Mouse (Mus musculus) embryonic facial prominence, embryonic 10.5 days (tissue): ENCODE measurements around the gene Gtf2e1. TPM values are rescaled to one million over a fixed set of nuclear protein-coding genes. Genes with fewer than 3 reads are reported as not detected.

Source experiments
- polyA plus RNA-seq: library from polyadenylated mRNA; unstranded; fragments of >200 nt; fragmentation: Nextera tagmentation; extraction: Ambion mirVana; gene quantifications from 2 replicates; pipeline ENCODE4 v1.2.1, GENCODE M21; 2016

Gene Gtf2e1
- polyA plus RNA-seq, 1 experiment from 2014 or later = 44.9 TPM

Other genes with a start within 250 kb of the Gtf2e1 start
- gene Stxbp5l, start 154.8 kb downstream of the Gtf2e1 start, polyA plus RNA-seq = 1.00 and 1.3 TPM in 2 replicates
- 34.5 and 36.2 TPM in 2 replicates for gene Rabl3, start 96 bp upstream of the Gtf2e1 start, polyA plus RNA-seq
- 0.09 and 0.16 TPM in 2 replicates for gene Hgd, start 40.4 kb upstream of the Gtf2e1 start, polyA plus RNA-seq
- 38.1 and 39.3 TPM in 2 replicates for gene Ndufb4, start 114.7 kb upstream of the Gtf2e1 start, polyA plus RNA-seq
- 192 and 210 TPM in 2 replicates for gene Fstl1, start 237.1 kb upstream of the Gtf2e1 start, polyA plus RNA-seq